Mouse (Mus musculus): Measurements from ENCODE around the gene Gsk3a.

DNA sequence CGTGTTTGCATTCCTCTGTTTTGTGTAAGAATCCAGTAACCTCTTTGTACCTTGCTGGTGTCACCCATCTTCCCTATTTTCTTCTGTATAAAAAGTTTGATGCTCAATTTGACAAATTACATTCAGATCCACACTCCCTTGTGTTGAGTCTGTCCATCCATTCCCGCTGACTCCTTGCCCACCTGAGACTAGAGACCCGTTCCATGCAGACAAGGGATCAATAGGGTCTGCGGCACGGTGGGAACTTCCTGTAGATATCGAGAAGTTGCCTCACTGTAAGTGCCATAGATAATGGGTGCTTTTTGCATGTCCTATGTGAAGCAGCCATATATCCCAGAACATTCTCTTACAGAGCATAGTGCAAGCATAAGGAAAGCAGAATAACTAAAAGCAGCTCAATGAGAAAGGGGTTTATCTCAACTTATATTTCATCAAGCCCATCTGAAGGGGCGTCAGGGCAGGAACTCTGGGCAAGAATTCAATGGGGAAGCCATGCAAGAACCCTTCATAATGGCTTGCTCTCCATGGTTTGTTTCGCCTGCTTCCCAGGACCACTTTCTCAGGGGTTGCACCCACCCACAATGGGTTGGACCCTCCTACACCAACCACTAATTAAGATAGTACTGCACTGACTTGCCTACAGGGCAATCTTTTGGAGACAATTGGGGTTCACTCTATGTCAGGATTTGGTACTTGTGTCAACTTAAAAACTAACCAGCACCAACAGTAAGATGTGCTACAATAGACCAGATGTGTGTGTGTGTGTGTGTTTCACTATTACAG, 28.7 kb upstream of the Gsk3a start:
- TF ChIP-seq ZMIZ1 (IDR thresholded peaks at IDR 0.05; ENCODE audit: low read depth, low read length), result no peak
- TF ChIP-seq USF1 (IDR thresholded peaks at IDR 0.05; ENCODE audit: low read depth, low read length), result no peak
- TF ChIP-seq GABPA (IDR thresholded peaks at IDR 0.05; ENCODE audit: insufficient replicate concordance, low read depth, low read length), result no peak
- TF ChIP-seq CTCF (conservative IDR thresholded peaks at IDR 0.05 in 1 of 2, IDR thresholded peaks at IDR 0.05 in 1 of 2; ENCODE audit: low read depth in 2 of 2, low read length in 2 of 2), result no peak
- TF ChIP-seq NELFE (IDR thresholded peaks at IDR 0.05; ENCODE audit: low read depth, low read length), result no peak

All from CH12.LX (cell line).